Mouse (Mus musculus) large intestine, adult 2 months (tissue): Measurements from ENCODE around the gene Ssxb9. TPM values are rescaled to one million over a fixed set of nuclear protein-coding genes. Genes with fewer than 3 reads are reported as not detected.
"Not testable (repeated sequence)": the region's sequence is repeated elsewhere in the genome, so short reads cannot be mapped to it uniquely, and the experiment has no call there.

ENCODE experiments used
- DNase-seq: peaks from one replicate; pipeline ENCODE4 v3.0.0-alpha.2; 2012; ENCODE audit warnings: low read depth, low spot score
- WGBS: fragments of 180-500 bp; shearing (Covaris S2); methylation state at CpG from one replicate; pipeline ENCODE4 v1.1.7; 2018; 5-methylcytosine and 5-hydroxymethylcytosine counted together
- polyA plus RNA-seq: library from polyadenylated mRNA; depleted of rRNA; stranded (reverse); fragments of >200 nt; gene quantifications from 2 replicates; pipeline ENCODE4 v1.2.3, GENCODE M21; 2012; rRNA removed

The Ssxb9 gene
- polyA plus RNA-seq = not detected in 2 replicates

DNA sequence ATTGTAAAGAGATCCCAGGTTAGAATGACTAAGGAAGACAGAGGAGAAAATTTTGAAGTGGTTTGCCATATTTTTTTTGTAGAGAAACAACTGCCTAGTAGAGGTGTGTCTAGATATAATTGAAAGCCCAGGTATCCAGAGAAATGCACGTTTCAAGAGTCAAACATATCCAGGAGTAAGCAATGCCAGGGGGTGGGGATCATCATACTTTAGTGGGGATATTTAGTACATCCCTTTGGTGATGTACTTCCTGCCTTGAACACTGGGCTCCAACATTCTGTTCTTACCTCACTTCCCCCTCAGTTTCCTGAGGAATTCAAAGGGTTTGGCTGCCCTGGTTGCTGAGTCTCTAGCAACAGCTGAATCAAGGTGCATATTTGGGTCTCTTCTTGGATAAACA is at the start of gene Ssxb9:
TSS of gene Ssxb9 (plus strand) at position 301 of the 400 bp plus-strand sequence.
- 14% methylated on average over 1 of the region's 1 CpGs for WGBS
- DNase-seq = not testable (repeated sequence)

DNA sequence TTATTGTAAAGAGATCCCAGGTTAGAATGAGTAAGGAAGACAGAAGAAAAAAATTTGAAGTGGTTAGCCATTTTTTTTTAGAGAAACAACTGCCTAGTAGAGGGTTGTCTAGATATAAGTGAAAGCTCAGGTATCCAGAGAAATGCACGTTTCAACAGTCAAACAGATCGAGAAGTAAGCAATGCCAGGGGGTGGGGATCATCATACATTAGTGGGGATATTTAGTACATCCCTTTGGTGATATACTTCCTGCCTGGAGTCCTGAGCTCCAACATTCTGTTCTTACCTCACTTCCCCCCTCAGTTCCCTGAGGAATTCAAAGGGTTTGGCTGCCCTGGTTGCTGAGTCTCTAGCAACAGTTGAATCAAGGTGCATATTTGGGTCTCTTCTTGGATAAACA is 39.7 kb upstream of the Ssxb9 start, which contains the start of gene Ssxb10:
TSS of gene Ssxb10 (plus strand) at position 301 of the 400 bp plus-strand sequence.
- no peak for DNase-seq
- WGBS = 71% methylated on average over 2 of the region's 2 CpGs

DNA sequence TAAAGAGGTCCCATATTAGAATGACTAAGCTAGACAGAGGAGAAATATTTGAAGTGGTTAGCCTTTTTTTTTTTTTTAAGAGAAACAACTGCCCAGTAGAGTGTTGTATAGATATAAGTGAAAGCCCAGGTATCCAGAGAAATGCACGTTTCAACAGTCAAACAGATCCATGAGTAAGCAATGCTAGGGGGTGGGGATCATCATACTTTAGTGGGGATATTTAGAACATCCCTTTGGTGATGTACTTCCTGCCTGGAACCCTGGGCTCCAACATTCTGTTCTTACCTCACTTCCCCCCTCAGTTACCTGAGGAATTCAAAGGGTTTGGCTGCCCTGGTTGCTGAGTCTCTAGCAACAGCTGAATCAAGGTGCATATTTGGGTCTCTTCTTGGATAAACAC is 46.2 kb downstream of the Ssxb9 start, which contains the start of gene Ssxb1:
TSS of gene Ssxb1 (plus strand) at position 301 of the 400 bp plus-strand sequence.
- DNase-seq = not testable (repeated sequence)
- WGBS = 5% methylated on average over 1 of the region's 1 CpGs

Other genes with a start within 250 kb of the Ssxb9 start
- gene Wdr13, start 234.1 kb upstream of the Ssxb9 start, polyA plus RNA-seq = 38.4 and 74.3 TPM in 2 replicates
- 76.6 and 101 TPM in 2 replicates for gene Rbm3, start 221.1 kb upstream of the Ssxb9 start, polyA plus RNA-seq
- gene Tbc1d25, start 190.8 kb upstream of the Ssxb9 start, polyA plus RNA-seq = 10.8 and 11.8 TPM in 2 replicates
- 138 and 140 TPM in 2 replicates for gene Ebp, start 173.5 kb upstream of the Ssxb9 start, polyA plus RNA-seq
- 6.0 and 6.3 TPM in 2 replicates for gene Porcn, start 160.5 kb upstream of the Ssxb9 start, polyA plus RNA-seq
- gene Ftsj1, start 114.6 kb upstream of the Ssxb9 start, polyA plus RNA-seq = 24.2 and 26.4 TPM in 2 replicates
- 0.38 and 0.52 TPM in 2 replicates for gene Slc38a5, start 95.8 kb upstream of the Ssxb9 start, polyA plus RNA-seq
- gene Ssxb10, start 39.6 kb upstream of the Ssxb9 start, polyA plus RNA-seq = not detected in 2 replicates
- gene Ssxb1, start 46.3 kb downstream of the Ssxb9 start, polyA plus RNA-seq = not detected in 2 replicates
- not detected in 2 replicates for gene Ssxb2, start 94.7 kb downstream of the Ssxb9 start, polyA plus RNA-seq
- gene Gm14459, start 158.0 kb downstream of the Ssxb9 start, polyA plus RNA-seq = not detected in 2 replicates
- not detected in 2 replicates for gene Ssxb6, start 181.3 kb downstream of the Ssxb9 start, polyA plus RNA-seq
- not detected in 2 replicates for gene Ssxb3, start 224.8 kb downstream of the Ssxb9 start, polyA plus RNA-seq